Mouse (Mus musculus) heart, embryonic 13.5 days (tissue): ENCODE measurements around the gene Bglap2. TPM values are rescaled to one million over a fixed set of nuclear protein-coding genes. Genes with fewer than 3 reads are reported as not detected.
A peak's percentile ranks its signal among the peaks of the same experiment; 100 is the strongest.

Experiments used
- ATAC-seq: fragments of 200-750 bp; cut with Nextera tagmentation; 2 replicates; pipeline ENCODE4 v1.8.0; 2017; ENCODE audit warnings: moderate TSS enrichment; ENCODE audit not compliant: insufficient number of reproducible peaks, low FRiP score, low TSS enrichment; ENCODE audit errors: extremely low read depth
- H3K27ac ChIP-seq: fragments of 300-500 bp; sonication (generic); replicated peaks from 2 replicates; pipeline ENCODE4 v1.5.1; 2015; ENCODE audit warnings: moderate library complexity, mild to moderate bottlenecking, inconsistent platforms
- H3K27me3 ChIP-seq: fragments of 300-500 bp; sonication (generic); replicated peaks from 2 replicates; pipeline ENCODE4 v1.6.1; 2015; ENCODE audit warnings: mild to moderate bottlenecking, inconsistent platforms
- H3K36me3 ChIP-seq: fragments of 300-500 bp; sonication (generic); 2 replicates; pipeline ENCODE4 v1.6.1; 2015; ENCODE audit warnings: mild to moderate bottlenecking, inconsistent platforms
- H3K4me1 ChIP-seq: fragments of 300-500 bp; sonication (generic); 2 replicates; pipeline ENCODE4 v1.6.1; 2015; ENCODE audit warnings: inconsistent platforms
- H3K4me2 ChIP-seq: fragments of 300-500 bp; sonication (generic); 2 replicates; pipeline ENCODE4 v1.6.1; 2015; ENCODE audit warnings: inconsistent platforms, mild to moderate bottlenecking, moderate library complexity
- H3K4me3 ChIP-seq: fragments of 300-500 bp; sonication (generic); 2 replicates; pipeline ENCODE4 v1.5.1; 2015; ENCODE audit warnings: moderate library complexity, mild to moderate bottlenecking, inconsistent platforms
- H3K9ac ChIP-seq: fragments of 300-500 bp; sonication (generic); 2 replicates; pipeline ENCODE4 v1.6.1; 2015; ENCODE audit warnings: inconsistent platforms, mild to moderate bottlenecking, moderate library complexity
- H3K9me3 ChIP-seq: fragments of 300-500 bp; sonication (generic); 2 replicates; pipeline ENCODE4 v1.6.1; 2016; ENCODE audit warnings: inconsistent platforms
- WGBS: fragments of 180-500 bp; shearing (Covaris S2); methylation state at CpG from one replicate; pipeline ENCODE4 v1.1.7; 2015; ENCODE audit warnings: mixed read lengths; 5-methylcytosine and 5-hydroxymethylcytosine counted together
- polyA plus RNA-seq: library from polyadenylated mRNA; unstranded; fragments of >200 nt; fragmentation: Nextera tagmentation; extraction: Ambion mirVana; gene quantifications from 2 replicates; pipeline ENCODE4 v1.2.1, GENCODE M21; 2015

Gene Bglap2
- polyA plus RNA-seq, 1 experiment from 2014 or later = not detected

DNA sequence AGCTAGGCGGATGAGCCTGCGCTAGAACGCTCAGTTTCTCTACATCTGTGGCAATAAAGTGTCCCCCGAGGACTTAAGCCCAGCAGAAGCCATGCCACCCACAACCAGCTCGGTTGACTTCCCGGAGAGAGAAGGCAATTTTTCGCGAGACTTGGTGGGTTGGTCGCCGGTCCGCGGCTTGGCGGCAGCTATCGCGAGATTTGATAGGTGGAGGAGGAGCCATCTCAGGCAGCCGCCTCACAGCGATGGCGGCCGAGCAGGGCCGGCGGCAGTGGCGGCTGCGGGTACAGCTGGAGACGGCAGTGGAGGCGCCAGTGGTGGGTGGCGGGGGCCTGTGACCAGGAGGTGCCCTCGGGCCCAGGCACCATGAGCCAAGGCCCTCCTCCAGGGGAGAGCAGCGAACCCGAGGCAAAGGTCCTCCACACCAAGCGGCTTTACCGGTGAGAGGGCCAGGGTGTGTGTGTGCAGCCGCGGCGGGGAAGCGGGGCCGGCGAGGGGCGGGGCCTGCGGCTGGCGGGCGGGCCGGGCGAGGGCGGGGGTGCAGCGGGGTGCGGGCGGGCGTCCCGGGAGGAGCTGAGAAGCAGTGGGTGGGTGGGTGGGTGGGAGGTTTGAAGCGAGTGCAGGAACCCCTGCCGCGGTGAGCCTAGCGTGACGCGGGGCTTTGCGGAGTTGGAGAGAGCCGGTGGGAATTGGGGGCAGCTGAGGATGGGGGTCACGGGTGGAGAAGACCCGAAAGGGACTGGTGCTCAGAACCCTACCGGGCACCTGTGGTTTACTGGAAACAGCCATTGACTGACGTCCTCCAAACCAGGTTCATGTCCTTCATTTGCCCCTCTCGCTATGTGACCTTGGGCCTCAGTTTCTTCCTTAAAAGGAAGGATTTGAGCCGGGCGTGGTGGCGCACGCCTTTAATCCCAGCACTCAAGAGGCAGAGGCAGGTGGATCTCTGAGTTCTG is 42.2 kb downstream of the Bglap2 start, which contains the start of the genes Tmem79 and Smg5:
Tmem79 (minus strand) TSS at position 91 of the 956 bp plus-strand sequence.
Smg5 (plus strand) TSS at position 203 of the 956 bp plus-strand sequence.
- Histone ChIP-seq H3K27me3 (no peaks in the 10 kb centered on the region; the same call in 1 of the 2 replicates), H3K4me3 (peak within 1 kb of the TSS; percentile 73), H3K4me2 (peak within 1 kb of the TSS; percentile 75), H3K4me1 (peaks cover 46% of the 10 kb centered on the region), H3K9ac (peak within 1 kb of the TSS; percentile 92), H3K9me3 (no peaks in the 10 kb centered on the region), H3K27ac (peak within 1 kb of the TSS; percentile 96), H3K36me3 (peaks cover 7% of the 10 kb centered on the region)
- WGBS = 2% methylated on average over 51 of the region's 66 CpGs
- peak; percentile 80 for ATAC-seq

DNA sequence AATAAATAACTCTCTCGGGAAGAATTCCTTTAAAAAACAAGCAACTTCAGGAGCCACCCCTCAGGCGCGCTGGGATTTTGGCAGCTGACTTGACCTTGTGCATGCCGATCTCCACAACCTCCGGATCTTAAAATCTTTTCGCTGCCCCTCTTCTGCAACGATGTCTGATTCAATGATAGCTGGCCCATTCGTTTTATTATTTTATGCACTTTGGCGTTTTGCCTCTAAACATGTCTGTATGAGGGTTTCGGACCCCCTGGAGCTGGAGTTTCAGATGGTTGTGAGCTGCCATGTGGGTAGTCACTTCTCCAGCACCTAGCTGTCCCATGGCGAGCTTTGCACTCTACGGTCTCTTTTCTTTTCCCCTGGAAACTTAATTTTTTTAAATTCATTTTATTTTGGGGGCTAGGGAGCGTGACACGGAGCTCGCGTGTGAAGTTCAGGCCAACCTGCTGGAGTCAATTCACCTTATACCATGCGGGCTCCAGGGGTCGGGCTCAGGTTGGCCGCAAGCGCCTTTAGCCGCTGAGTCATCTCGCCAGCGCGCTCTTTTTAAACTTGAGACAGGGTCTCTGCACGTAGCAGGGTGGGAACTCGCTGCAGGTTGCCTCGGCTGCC is 43.0 kb downstream of the Bglap2 start:
- WGBS = under 1% methylated on average over 27 of the region's 27 CpGs

DNA sequence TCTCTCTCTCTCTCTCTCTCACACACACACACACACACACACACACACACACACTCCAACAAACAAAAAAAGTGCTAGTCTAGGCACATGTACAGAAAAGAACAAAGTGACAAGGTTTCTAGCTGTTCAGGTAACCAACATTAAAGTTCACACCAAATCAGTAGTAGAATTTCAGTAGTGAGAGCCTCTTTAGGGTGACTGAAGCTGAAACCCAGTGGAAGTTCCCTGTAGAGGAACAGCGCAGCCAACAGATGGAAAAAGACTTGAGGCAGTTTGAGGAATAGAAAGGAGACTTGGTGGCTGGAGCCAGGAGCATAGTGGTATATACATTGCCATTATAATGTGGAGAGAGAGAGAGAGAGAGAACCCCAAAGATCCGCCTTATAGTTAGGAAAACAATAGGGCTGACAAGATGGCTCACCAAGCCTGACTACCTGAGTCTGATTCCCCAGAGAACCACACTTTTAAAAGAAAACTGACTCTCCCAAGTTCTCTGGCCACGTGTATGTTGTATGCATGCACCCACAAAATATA is 43.5 kb downstream of the Bglap2 start:
- WGBS = 39% methylated on average over 3 of the region's 3 CpGs
- peak overlapping the region; percentile 92 for H3K9ac ChIP-seq
- no peaks in the 10 kb centered on the region for H3K9me3 ChIP-seq
- H3K27ac ChIP-seq = peak overlapping the region; percentile 96
- H3K4me1 ChIP-seq = peaks cover 44% of the 10 kb centered on the region
- peak overlapping the region; percentile 75 for H3K4me2 ChIP-seq
- H3K27me3 ChIP-seq = no peaks in the 10 kb centered on the region; the same call in 1 of the 2 replicates
- H3K36me3 ChIP-seq = peaks cover 8% of the 10 kb centered on the region
- ATAC-seq = no peak
- peak overlapping the region; percentile 73 for H3K4me3 ChIP-seq

More for the DNA sequence above, 43.0 kb downstream of the Bglap2 start:
- ATAC-seq = peak; percentile 25; the same call in 1 of the 2 replicates
- Histone ChIP-seq H3K4me3 (peak overlapping the region; percentile 73), H3K4me2 (peak overlapping the region; percentile 75), H3K27me3 (no peaks in the 10 kb centered on the region; the same call in 1 of the 2 replicates), H3K27ac (peak overlapping the region; percentile 96), H3K9me3 (no peaks in the 10 kb centered on the region), H3K36me3 (peaks cover 7% of the 10 kb centered on the region), H3K4me1 (peaks cover 44% of the 10 kb centered on the region), H3K9ac (peak overlapping the region; percentile 92)

DNA sequence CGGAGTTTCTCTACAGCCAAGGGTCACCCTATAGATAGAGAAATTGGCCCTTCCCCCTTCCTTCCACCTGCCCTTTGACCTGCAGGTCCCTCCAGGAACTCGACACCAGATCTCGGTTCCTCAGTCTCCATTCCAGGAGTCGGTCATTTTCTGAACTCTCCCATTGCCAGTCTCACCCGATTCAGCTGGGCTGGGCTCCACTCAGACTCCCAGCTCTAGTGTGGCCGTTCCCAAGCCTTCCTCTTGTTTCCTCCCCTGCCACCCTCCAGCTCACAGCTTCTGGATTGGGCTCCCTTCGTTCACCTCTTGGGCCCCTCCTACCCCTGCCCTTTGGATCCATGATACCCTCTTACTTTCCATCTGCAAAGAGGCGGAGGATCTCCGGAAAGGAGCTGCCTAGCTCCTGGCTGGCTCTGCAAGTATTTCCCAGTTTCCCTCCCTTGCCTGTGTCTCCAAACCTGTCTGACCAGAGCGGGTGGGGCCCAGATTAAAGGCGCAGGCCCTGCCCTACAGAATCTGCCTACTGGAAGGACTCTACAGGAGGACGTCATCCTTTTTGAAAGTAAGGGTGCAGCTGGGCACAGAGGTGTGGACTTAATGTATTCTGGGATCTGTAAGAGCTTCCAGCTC is 44.4 kb downstream of the Bglap2 start:
- Histone ChIP-seq H3K4me3 (no peak overlapping the region), H3K36me3 (peaks cover 16% of the 10 kb centered on the region), H3K4me1 (peaks cover 41% of the 10 kb centered on the region), H3K9me3 (no peaks in the 10 kb centered on the region), H3K27me3 (no peaks in the 10 kb centered on the region; the same call in 1 of the 2 replicates), H3K27ac (no peak overlapping the region), H3K9ac (peak overlapping the region; percentile 58), H3K4me2 (peak overlapping the region; percentile 75)
- whole genome bisulfite sequencing = 42% methylated on average over 12 of the region's 12 CpGs
- ATAC-seq = no peak

DNA sequence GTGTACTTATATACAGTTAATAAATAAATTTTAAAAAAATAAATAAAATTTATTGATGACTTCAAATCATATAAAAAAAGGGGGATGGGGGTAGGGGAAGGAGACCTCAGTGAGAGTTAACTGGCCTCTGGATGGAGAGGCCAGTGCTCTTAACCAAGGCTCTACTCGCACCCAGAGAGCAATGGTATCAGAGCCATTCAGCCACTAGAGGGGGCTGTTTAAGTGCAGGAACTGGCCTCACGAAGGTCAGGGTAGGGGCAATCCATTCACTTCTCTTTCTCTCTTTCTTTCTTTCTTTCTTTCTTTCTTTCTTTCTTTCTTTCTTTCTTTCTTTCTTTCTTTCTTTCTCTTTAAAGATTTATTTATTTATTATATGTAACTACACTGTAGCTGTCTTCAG is 47.2 kb downstream of the Bglap2 start:
- peaks cover 36% of the 10 kb centered on the region for H3K36me3 ChIP-seq

DNA sequence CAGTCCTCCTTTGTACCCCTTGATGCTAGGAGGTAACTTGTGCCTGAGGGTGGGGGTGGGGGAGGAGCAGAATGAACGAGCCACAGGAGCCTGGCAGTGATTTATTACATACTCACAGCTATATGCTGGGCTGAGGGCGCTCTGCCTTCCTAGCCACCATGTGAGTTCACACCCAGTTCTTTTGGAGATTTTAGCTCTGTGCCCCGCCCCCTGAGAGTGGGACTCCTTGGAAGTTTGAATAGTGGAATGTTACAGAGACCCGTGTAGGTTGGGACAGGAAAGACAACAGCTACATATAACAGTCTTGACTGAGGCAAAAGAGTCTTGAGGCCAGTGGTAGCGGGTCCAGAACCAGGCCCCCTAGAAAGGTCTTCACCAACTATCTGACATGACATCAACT is 49.5 kb downstream of the Bglap2 start:
- ATAC-seq = no peak
- H3K27ac ChIP-seq = no peak overlapping the region
- H3K36me3 ChIP-seq = peaks cover 38% of the 10 kb centered on the region
- peaks cover 20% of the 10 kb centered on the region for H3K4me1 ChIP-seq
- no peaks in the 10 kb centered on the region for H3K9me3 ChIP-seq
- WGBS = 73% methylated on average over 5 of the region's 5 CpGs
- no peak overlapping the region for H3K4me2 ChIP-seq
- H3K9ac ChIP-seq = no peak overlapping the region
- H3K4me3 ChIP-seq = no peak overlapping the region
- no peaks in the 10 kb centered on the region; the same call in 1 of the 2 replicates for H3K27me3 ChIP-seq

More for the DNA sequence above, 47.2 kb downstream of the Bglap2 start:
- Histone ChIP-seq H3K4me3 (no peak overlapping the region), H3K9me3 (no peaks in the 10 kb centered on the region), H3K9ac (no peak overlapping the region), H3K27ac (no peak overlapping the region), H3K4me2 (no peak overlapping the region), H3K4me1 (peaks cover 20% of the 10 kb centered on the region), H3K27me3 (no peaks in the 10 kb centered on the region; the same call in 1 of the 2 replicates)
- ATAC-seq = no peak
- WGBS = 24% methylated on average over 2 of the region's 2 CpGs

Other genes starting within 250 kb of the Bglap2 start
- 35.5 and 37.1 TPM in 2 replicates for gene Mef2d, start 236.3 kb downstream of the Bglap2 start, polyA plus RNA-seq
- 0.13 and 0.76 TPM in 2 replicates for gene Rhbg, start 124.0 kb downstream of the Bglap2 start, polyA plus RNA-seq
- gene Gm38392, start 91.5 kb downstream of the Bglap2 start, polyA plus RNA-seq = 0.79 TPM in 1 of 2 replicates, not detected in the other
- 13.7 and 14.9 TPM in 2 replicates for gene Tsacc, start 81.7 kb downstream of the Bglap2 start, polyA plus RNA-seq
- gene Cct3, start 81.6 kb downstream of the Bglap2 start, polyA plus RNA-seq = 400 and 448 TPM in 2 replicates
- gene Glmp, start 53.7 kb downstream of the Bglap2 start, polyA plus RNA-seq = 160 and 173 TPM in 2 replicates
- 1.6 TPM in 2 replicates for gene Tmem79, start 42.6 kb downstream of the Bglap2 start, polyA plus RNA-seq
- 43.9 and 44.2 TPM in 2 replicates for gene Smg5, start 42.4 kb downstream of the Bglap2 start, polyA plus RNA-seq
- 2.6 and 3.8 TPM in 2 replicates for gene Paqr6, start 14.1 kb downstream of the Bglap2 start, polyA plus RNA-seq
- gene Bglap3, start 6.0 kb downstream of the Bglap2 start, polyA plus RNA-seq = not detected in 2 replicates
- gene Bglap, start 5.8 kb upstream of the Bglap2 start, polyA plus RNA-seq = not detected in 2 replicates
- gene Pmf1, start 31.6 kb upstream of the Bglap2 start, polyA plus RNA-seq = 110 and 112 TPM in 2 replicates
- 12.0 and 12.5 TPM in 2 replicates for gene Slc25a44, start 46.4 kb upstream of the Bglap2 start, polyA plus RNA-seq
- 1.3 and 1.7 TPM in 2 replicates for gene Sema4a, start 82.5 kb upstream of the Bglap2 start, polyA plus RNA-seq
- gene Lmna, start 131.3 kb upstream of the Bglap2 start, polyA plus RNA-seq = 86.7 and 97.1 TPM in 2 replicates
- gene Mex3a, start 153.7 kb upstream of the Bglap2 start, polyA plus RNA-seq = 9.9 and 10.1 TPM in 2 replicates
- 1.1 and 1.5 TPM in 2 replicates for gene Rab25, start 169.6 kb upstream of the Bglap2 start, polyA plus RNA-seq
- gene Lamtor2, start 174.4 kb upstream of the Bglap2 start, polyA plus RNA-seq = 131 and 150 TPM in 2 replicates
- gene Ubqln4, start 175.1 kb upstream of the Bglap2 start, polyA plus RNA-seq = 33.1 and 34.1 TPM in 2 replicates
- 173 and 202 TPM in 2 replicates for gene Ssr2, start 197.2 kb upstream of the Bglap2 start, polyA plus RNA-seq
- 73.1 and 73.4 TPM in 2 replicates for gene Arhgef2, start 227.3 kb upstream of the Bglap2 start, polyA plus RNA-seq